8 mouse cellular contexts compared by ENCODE assay signal in the genomic region with DNA sequence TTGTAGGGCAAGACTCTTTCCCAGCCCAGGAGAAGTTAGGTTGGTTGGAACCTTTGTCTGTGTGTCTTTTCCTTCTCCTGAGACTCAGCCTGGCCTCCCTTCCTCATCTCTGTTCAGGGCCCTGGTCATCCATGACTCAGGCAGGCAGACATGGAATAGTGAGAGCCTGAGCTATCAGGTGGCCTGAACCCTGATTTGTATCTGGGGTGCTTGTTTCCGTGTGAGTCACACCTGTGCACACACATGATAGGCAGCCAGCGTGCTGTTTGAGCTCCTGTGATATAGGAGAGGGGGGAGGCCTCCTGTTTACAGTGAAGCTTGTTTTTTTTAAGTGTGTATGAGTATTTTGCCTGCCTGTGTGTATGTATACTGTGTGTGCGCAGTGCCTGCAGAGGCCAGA. TPM values are rescaled to one million over a fixed set of nuclear protein-coding genes. Genes with fewer than 3 reads are reported as not detected.
DNase-seq lines count a peak whose midpoint lies in the region; ATAC-seq and TF ChIP-seq lines count a peak whose summit lies in the region.

No protein-coding gene starts in this region.

- H3K4me3 ChIP-seq in heart, adult 2 months, result no peak overlapping the region
- no peak overlapping the region for H3K4me3 ChIP-seq in lung, embryonic 16.5 days (ENCODE audit: low read length)
- H3K4me3 ChIP-seq in embryonic facial prominence, embryonic 10.5 days, result peak overlapping the region; percentile 1; the same call in 1 of the 2 replicates
- no peak overlapping the region for H3K4me3 ChIP-seq in midbrain, embryonic 16.5 days (ENCODE audit: low read depth, low read length)

- no peak overlapping the region for H3K9ac ChIP-seq in heart, adult 2 months (ENCODE audit: low read depth, low read length)
- H3K9ac ChIP-seq in lung, embryonic 16.5 days (ENCODE audit: low read length), result peak overlapping the region; percentile 39
- no peak overlapping the region for H3K9ac ChIP-seq in midbrain, embryonic 16.5 days (ENCODE audit: low read depth, low read length)

- WGBS in heart, adult 2 months, result 43% methylated on average over 3 of the region's 3 CpGs
- WGBS in lung, embryonic 16.5 days, result 63% methylated on average over 3 of the region's 3 CpGs
- 92% methylated on average over 3 of the region's 3 CpGs for WGBS in embryonic facial prominence, embryonic 10.5 days
- WGBS in midbrain, embryonic 16.5 days, result 86% methylated on average over 3 of the region's 3 CpGs

- peak overlapping the region; percentile 18; the same call in 1 of the 2 replicates for H3K27ac ChIP-seq in heart, adult 2 months
- H3K27ac ChIP-seq in lung, embryonic 16.5 days (ENCODE audit: low read length), result peak overlapping the region; percentile 50
- H3K27ac ChIP-seq in embryonic facial prominence, embryonic 10.5 days (replicated peaks), result no peak overlapping the region
- H3K27ac ChIP-seq in midbrain, embryonic 16.5 days (ENCODE audit: low read length), result no peak overlapping the region

- no peaks in the 10 kb centered on the region for H3K27me3 ChIP-seq in heart, adult 2 months (ENCODE audit: control insufficient read depth, insufficient read depth, low read length)
- no peaks in the 10 kb centered on the region for H3K27me3 ChIP-seq in lung, embryonic 16.5 days (ENCODE audit: control insufficient read depth, insufficient read depth, low read depth, low read length)
- H3K27me3 ChIP-seq in embryonic facial prominence, embryonic 10.5 days (replicated peaks; ENCODE audit: low read depth, poor library complexity, severe bottlenecking), result no peaks in the 10 kb centered on the region
- no peaks in the 10 kb centered on the region for H3K27me3 ChIP-seq in midbrain, embryonic 16.5 days (ENCODE audit: control insufficient read depth, insufficient read depth, low read depth, low read length)

- peaks cover 59% of the 10 kb centered on the region for H3K36me3 ChIP-seq in heart, adult 2 months (ENCODE audit: control insufficient read depth, insufficient read depth, low read length)
- peaks cover 47% of the 10 kb centered on the region for H3K36me3 ChIP-seq in lung, embryonic 16.5 days (ENCODE audit: control insufficient read depth, insufficient read depth, low read length)
- peaks cover 100% of the 10 kb centered on the region for H3K36me3 ChIP-seq in embryonic facial prominence, embryonic 10.5 days (replicated peaks)
- H3K36me3 ChIP-seq in midbrain, embryonic 16.5 days (ENCODE audit: control insufficient read depth, insufficient read depth, low read length), result peaks cover 16% of the 10 kb centered on the region

- H3K4me1 ChIP-seq in heart, adult 2 months (ENCODE audit: control insufficient read depth, insufficient read depth, low read length), result peaks cover 56% of the 10 kb centered on the region
- H3K4me1 ChIP-seq in lung, embryonic 16.5 days (replicated peaks; ENCODE audit: control insufficient read depth, insufficient read depth, low read length), result peaks cover 73% of the 10 kb centered on the region
- H3K4me1 ChIP-seq in embryonic facial prominence, embryonic 10.5 days, result peaks cover 63% of the 10 kb centered on the region
- peaks cover 61% of the 10 kb centered on the region for H3K4me1 ChIP-seq in midbrain, embryonic 16.5 days (ENCODE audit: control insufficient read depth, insufficient read depth, low read length)

- peaks cover 19% of the 10 kb centered on the region for H3K79me2 ChIP-seq in heart, adult 2 months (replicated peaks; ENCODE audit: control insufficient read depth, insufficient read depth, low read length)

- no peaks in the 10 kb centered on the region for H3K9me3 ChIP-seq in lung, embryonic 16.5 days (ENCODE audit: control insufficient read depth, low read length)
- no peaks in the 10 kb centered on the region for H3K9me3 ChIP-seq in embryonic facial prominence, embryonic 10.5 days
- no peaks in the 10 kb centered on the region for H3K9me3 ChIP-seq in midbrain, embryonic 16.5 days (replicated peaks; ENCODE audit: control insufficient read depth, low read length, poor library complexity, severe bottlenecking)

- no peak for TF ChIP-seq POLR2A in heart, adult 2 months (IDR thresholded peaks at IDR 0.05; ENCODE audit: insufficient read depth, low read depth, low read length)

- no peak overlapping the region for H3K4me2 ChIP-seq in lung, embryonic 16.5 days (ENCODE audit: low read depth, low read length)
- H3K4me2 ChIP-seq in midbrain, embryonic 16.5 days (ENCODE audit: low read length), result peak overlapping the region; percentile 10; the same call in 1 of the 2 replicates

- ATAC-seq in lung, embryonic 16.5 days (ENCODE audit: low read depth), result no peak
- no peak for ATAC-seq in midbrain, embryonic 16.5 days

- no peak for DNase-seq in heart, adult 2 months
- no peak for DNase-seq in heart, adult 8-10 months (ENCODE audit: low spot score)
- no peak for DNase-seq in lung, postnatal 36 days
- no peak for DNase-seq in embryonic facial prominence, embryonic 10.5 days (ENCODE audit: low spot score)
- DNase-seq in right cerebral cortex, postnatal 36 days (ENCODE audit: low spot score in 2 of 2), result no peak
- no peak for DNase-seq in T-cell, adult 2 months (ENCODE audit: low spot score)

- intact Hi-C loops in heart, adult 2 months (cut with DNase I), result no loop called here

- no peak for TF ChIP-seq CTCF in heart, adult 2 months (IDR thresholded peaks at IDR 0.05)

- TF ChIP-seq EP300 in heart, adult 2 months (IDR thresholded peaks at IDR 0.05; ENCODE audit: insufficient read depth, low read depth, low read length), result no peak

RNA-seq across cellular contexts. Expression of a gene that starts 7.7 kb away (rescaled TPM):
- 10 to 100 TPM; 39.2 to 39.8 TPM for total RNA-seq in heart, adult 2 months (2021)
- polyA plus RNA-seq in heart, adult 2 months (2012; rRNA removed), result 17.2 and 24.1 TPM in 2 replicates
- total RNA-seq in heart, adult 8-10 months (2022), result 10 to 100 TPM; 31.5 to 38.8 (median 37.6) TPM
- 22.4 and 24.9 TPM in 2 replicates for polyA plus RNA-seq in lung, embryonic 16.5 days (2015; fragmentation: Nextera tagmentation; extraction: Ambion mirVana)
- polyA plus RNA-seq in embryonic facial prominence, embryonic 10.5 days (2016; fragmentation: Nextera tagmentation; extraction: Ambion mirVana), result 19.5 and 20.9 TPM in 2 replicates
- polyA plus RNA-seq in midbrain, embryonic 16.5 days (2015; fragmentation: Nextera tagmentation; extraction: Ambion mirVana), result 25.9 and 26.8 TPM in 2 replicates

Comparison
In these comparisons a context has a peak if more than half of its experiments do, and no peak if none do; other contexts are left out.
1. H3K27ac ChIP-seq: peak in heart, adult 2 months (single experiment) and lung, embryonic 16.5 days (single experiment); none in embryonic facial prominence, embryonic 10.5 days (single experiment) and midbrain, embryonic 16.5 days (single experiment).